Mouse (Mus musculus): ENCODE results near the gene Olfr731.

The Olfr731 gene

GRCm38 (mm10) chr14:50241766-50242165 is at the start of gene Olfr731:
TSS of gene Olfr731 (minus strand) at chr14:50241866.
- no peak for DNase-seq (ENCODE audit: low spot score)

- no peak for DNase-seq (ENCODE audit: low spot score)
These were observed 42.4 kb upstream of the Olfr731 start, which contains the start of gene Olfr732 for GRCm38 (mm10) chr14:50284106-50284505. TSS of gene Olfr732 (minus strand) at chr14:50284206.

GRCm38 (mm10) chr14:50188098-50188497 is 53.6 kb downstream of the Olfr731 start, which contains the start of gene Olfr730:
TSS of gene Olfr730 (minus strand) at chr14:50188198.
- DNase-seq (ENCODE audit: low spot score): no peak

All from layer of hippocampus, adult 9-10 months (tissue).